Mouse (Mus musculus): ENCODE measurements at regions not wholly inside any gene's neighbourhood (a gene's known extent, or its start where the extent isn't known, plus 50 kb on each side); places are given as distances from the start of the nearest gene placed in this dataset.

DNA sequence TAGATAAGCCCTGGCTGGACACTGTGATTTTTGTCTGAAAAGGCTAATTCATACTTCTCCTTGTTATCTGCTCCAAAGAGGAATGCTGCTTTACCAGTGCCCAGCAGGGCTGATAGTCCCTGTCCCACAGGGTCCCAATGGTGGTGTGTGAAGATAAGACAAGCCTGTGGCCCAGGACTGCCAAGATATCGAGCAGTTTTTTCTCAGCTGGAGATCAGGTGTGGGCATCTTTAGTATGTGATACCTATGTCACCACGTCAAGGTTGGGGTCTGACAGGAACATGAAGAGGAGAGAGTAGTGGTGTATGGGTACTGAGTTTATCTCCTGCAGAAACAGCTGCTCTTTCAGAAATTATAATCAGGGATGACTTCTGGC is 682.0 kb downstream of the Kcnj2 start:
- peak; percentile 65 for ATAC-seq (ENCODE audit: low read depth)
- H3K36me3 ChIP-seq (ENCODE audit: control insufficient read depth, insufficient read depth): no peaks in the 10 kb centered on the region
- no peak overlapping the region for H3K9ac ChIP-seq (ENCODE audit: low read depth, low read length)
- H3K4me1 ChIP-seq (ENCODE audit: control insufficient read depth, low read depth, low read length): no peaks in the 10 kb centered on the region
- H3K4me2 ChIP-seq (ENCODE audit: low read depth, low read length): no peak overlapping the region
- 14% methylated on average over 2 of the region's 2 CpGs for WGBS (ENCODE audit: insufficient replicate concordance)
- no peak overlapping the region for H3K4me3 ChIP-seq (ENCODE audit: low read depth, low read length)
- no peaks in the 10 kb centered on the region for H3K27me3 ChIP-seq (ENCODE audit: control insufficient read depth, insufficient read depth, low read depth, low read length)
- no peak overlapping the region for H3K27ac ChIP-seq (ENCODE audit: low read length)
- H3K9me3 ChIP-seq (replicated peaks; ENCODE audit: control insufficient read depth, low read length): no peaks in the 10 kb centered on the region

DNA sequence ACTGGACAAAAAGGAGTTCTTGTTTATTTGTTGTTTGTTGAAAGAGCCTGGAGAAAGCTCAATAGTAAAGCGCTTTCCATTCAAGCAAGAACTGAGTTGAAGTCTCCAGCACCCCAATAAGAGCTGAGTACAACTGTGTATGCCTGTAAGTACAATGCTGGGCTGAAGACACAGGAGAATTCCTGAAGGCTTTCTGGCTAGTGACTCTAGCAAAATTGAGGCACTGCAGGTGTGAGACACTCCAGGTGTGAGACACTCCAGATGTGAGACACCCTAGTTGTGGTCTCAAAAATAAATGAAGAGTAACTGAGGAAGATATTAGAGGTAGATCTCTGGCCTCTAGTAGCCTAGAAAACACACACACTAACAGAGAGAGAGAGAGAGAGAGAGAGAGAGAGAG is 682.5 kb downstream of the Kcnj2 start:
- WGBS (ENCODE audit: insufficient replicate concordance): 70% methylated on average over 1 of the region's 1 CpGs
- H3K9ac ChIP-seq (ENCODE audit: low read depth, low read length): no peak overlapping the region
- no peak overlapping the region for H3K4me2 ChIP-seq (ENCODE audit: low read depth, low read length)
- H3K4me1 ChIP-seq (ENCODE audit: control insufficient read depth, low read depth, low read length): no peaks in the 10 kb centered on the region
- ATAC-seq (ENCODE audit: low read depth): no peak
- no peak overlapping the region for H3K4me3 ChIP-seq (ENCODE audit: low read depth, low read length)
- H3K27ac ChIP-seq (ENCODE audit: low read length): no peak overlapping the region
- no peaks in the 10 kb centered on the region for H3K9me3 ChIP-seq (replicated peaks; ENCODE audit: control insufficient read depth, low read length)
- no peaks in the 10 kb centered on the region for H3K27me3 ChIP-seq (ENCODE audit: control insufficient read depth, insufficient read depth, low read depth, low read length)
- H3K36me3 ChIP-seq (ENCODE audit: control insufficient read depth, insufficient read depth): no peaks in the 10 kb centered on the region

DNA sequence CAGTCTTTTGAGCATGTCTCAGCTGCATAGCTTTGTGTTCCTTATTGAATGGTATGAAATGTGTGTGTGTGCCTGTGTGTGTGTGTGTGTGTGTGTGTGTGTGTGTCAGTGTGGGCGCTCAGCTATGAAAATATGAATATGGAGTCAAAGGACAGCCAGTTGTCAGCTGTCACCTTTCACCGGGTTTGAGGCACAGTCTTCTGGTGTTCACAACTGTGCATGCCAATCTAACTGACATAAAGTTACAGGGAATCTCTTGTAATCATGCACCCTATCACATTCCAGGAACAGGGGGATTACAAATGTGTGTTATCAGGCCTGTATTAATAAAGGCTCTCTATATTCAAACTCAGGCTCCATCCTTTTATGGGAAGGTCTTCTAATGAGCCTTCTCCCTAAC is 688.8 kb downstream of the Kcnj2 start:
- H3K9ac ChIP-seq (ENCODE audit: low read depth, low read length): no peak overlapping the region
- ATAC-seq (ENCODE audit: low read depth): no peak
- no peak overlapping the region for H3K4me2 ChIP-seq (ENCODE audit: low read depth, low read length)
- H3K27ac ChIP-seq (ENCODE audit: low read length): no peak overlapping the region
- no peaks in the 10 kb centered on the region for H3K36me3 ChIP-seq (ENCODE audit: control insufficient read depth, insufficient read depth)
- no peak overlapping the region for H3K4me3 ChIP-seq (ENCODE audit: low read depth, low read length)
- H3K9me3 ChIP-seq (replicated peaks; ENCODE audit: control insufficient read depth, low read length): no peaks in the 10 kb centered on the region
- no peaks in the 10 kb centered on the region for H3K4me1 ChIP-seq (ENCODE audit: control insufficient read depth, low read depth, low read length)
- 57% methylated on average over 2 of the region's 2 CpGs for WGBS (ENCODE audit: insufficient replicate concordance)
- no peaks in the 10 kb centered on the region for H3K27me3 ChIP-seq (ENCODE audit: control insufficient read depth, insufficient read depth, low read depth, low read length)

DNA sequence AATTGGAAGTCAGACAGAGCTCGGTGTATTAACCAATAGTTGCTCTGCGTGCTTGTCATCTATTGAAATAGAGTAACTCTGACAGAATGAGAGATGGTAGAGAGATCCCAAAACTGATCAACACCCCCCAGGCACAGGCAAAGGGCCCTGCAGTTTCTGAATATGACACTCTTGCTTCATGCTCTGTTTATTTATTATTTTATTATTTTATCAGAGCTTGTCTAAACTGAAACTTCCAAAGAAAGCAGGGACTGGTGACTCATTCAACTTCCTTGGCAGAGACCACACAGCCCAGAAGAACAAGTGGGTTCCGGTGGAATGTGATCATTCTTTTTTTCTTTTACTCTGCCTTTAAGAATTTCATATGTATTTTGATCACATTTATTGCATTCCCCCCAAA is 697.1 kb downstream of the Kcnj2 start:
- Histone ChIP-seq H3K9ac (ENCODE audit: low read depth, low read length) (no peak overlapping the region), H3K27me3 (ENCODE audit: control insufficient read depth, insufficient read depth, low read depth, low read length) (no peaks in the 10 kb centered on the region), H3K36me3 (ENCODE audit: control insufficient read depth, insufficient read depth) (no peaks in the 10 kb centered on the region), H3K4me3 (ENCODE audit: low read depth, low read length) (no peak overlapping the region), H3K4me2 (ENCODE audit: low read depth, low read length) (no peak overlapping the region), H3K4me1 (ENCODE audit: control insufficient read depth, low read depth, low read length) (no peaks in the 10 kb centered on the region), H3K27ac (ENCODE audit: low read length) (no peak overlapping the region), H3K9me3 (replicated peaks; ENCODE audit: control insufficient read depth, low read length) (no peaks in the 10 kb centered on the region)
- 71% methylated on average over 3 of the region's 3 CpGs for WGBS (ENCODE audit: insufficient replicate concordance)
- ATAC-seq (ENCODE audit: low read depth): no peak

DNA sequence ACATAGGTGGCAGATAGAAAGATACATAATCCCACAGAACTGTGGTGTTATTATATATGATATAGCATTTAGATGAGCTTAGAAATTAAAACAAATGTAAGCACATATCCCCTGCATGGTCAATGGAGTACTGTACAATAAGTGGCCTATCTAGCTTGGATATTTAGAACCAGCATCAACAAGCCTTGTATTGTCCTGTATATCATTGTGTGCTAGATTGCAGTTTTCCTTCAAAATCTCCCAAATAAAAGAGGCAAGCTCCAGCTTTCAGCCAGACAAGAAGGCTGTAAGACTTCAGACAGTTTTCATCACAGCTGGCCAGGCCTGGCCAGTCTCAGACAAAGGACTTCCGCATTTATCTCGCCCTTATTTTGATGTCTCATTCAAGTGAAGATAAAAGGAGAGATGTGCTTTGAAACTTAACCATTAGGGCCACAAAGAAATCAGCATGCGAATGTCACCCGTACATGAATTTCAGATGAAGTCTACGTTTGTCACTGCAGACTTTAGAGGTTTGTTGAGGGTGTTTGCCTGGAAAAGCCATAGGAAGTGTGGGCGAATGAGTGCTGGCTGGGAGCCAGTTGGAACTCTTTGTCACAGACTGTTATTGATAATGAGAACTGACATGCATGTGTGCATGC is 700.5 kb downstream of the Kcnj2 start:
- Histone ChIP-seq H3K36me3 (ENCODE audit: control insufficient read depth, insufficient read depth) (no peaks in the 10 kb centered on the region), H3K9me3 (replicated peaks; ENCODE audit: control insufficient read depth, low read length) (no peaks in the 10 kb centered on the region), H3K4me3 (ENCODE audit: low read depth, low read length) (no peak overlapping the region), H3K27me3 (ENCODE audit: control insufficient read depth, insufficient read depth, low read depth, low read length) (no peaks in the 10 kb centered on the region), H3K9ac (ENCODE audit: low read depth, low read length) (no peak overlapping the region), H3K4me1 (ENCODE audit: control insufficient read depth, low read depth, low read length) (no peaks in the 10 kb centered on the region), H3K27ac (ENCODE audit: low read length) (no peak overlapping the region), H3K4me2 (ENCODE audit: low read depth, low read length) (no peak overlapping the region)
- ATAC-seq (ENCODE audit: low read depth): no peak
- 52% methylated on average over 6 of the region's 6 CpGs for WGBS (ENCODE audit: insufficient replicate concordance)

DNA sequence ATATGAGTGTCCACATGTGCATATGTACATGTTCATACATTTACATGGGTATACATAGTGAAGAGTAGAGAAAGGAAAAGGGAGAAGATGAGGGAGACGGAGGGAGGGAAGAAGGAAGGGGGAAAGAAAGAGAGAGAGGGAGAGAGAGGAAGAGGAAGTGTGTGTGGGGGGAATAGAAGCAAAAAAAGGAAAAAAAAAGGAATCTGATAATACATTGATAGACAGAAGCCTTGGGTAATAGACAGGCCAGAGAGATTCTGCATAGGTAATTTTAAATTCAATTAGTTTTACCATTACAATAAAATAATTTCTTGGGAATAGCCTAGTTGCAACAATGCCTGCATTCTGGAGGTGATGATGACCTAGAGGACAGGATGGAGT is 701.0 kb downstream of the Kcnj2 start:
- no peaks in the 10 kb centered on the region for H3K4me1 ChIP-seq (ENCODE audit: control insufficient read depth, low read depth, low read length)
- H3K9me3 ChIP-seq (replicated peaks; ENCODE audit: control insufficient read depth, low read length): no peaks in the 10 kb centered on the region
- ATAC-seq (ENCODE audit: low read depth): no peak
- no peak overlapping the region for H3K9ac ChIP-seq (ENCODE audit: low read depth, low read length)
- H3K27me3 ChIP-seq (ENCODE audit: control insufficient read depth, insufficient read depth, low read depth, low read length): no peaks in the 10 kb centered on the region
- WGBS (ENCODE audit: insufficient replicate concordance): 28% methylated on average over 1 of the region's 1 CpGs
- no peak overlapping the region for H3K27ac ChIP-seq (ENCODE audit: low read length)
- no peak overlapping the region for H3K4me2 ChIP-seq (ENCODE audit: low read depth, low read length)
- H3K4me3 ChIP-seq (ENCODE audit: low read depth, low read length): no peak overlapping the region
- no peaks in the 10 kb centered on the region for H3K36me3 ChIP-seq (ENCODE audit: control insufficient read depth, insufficient read depth)

DNA sequence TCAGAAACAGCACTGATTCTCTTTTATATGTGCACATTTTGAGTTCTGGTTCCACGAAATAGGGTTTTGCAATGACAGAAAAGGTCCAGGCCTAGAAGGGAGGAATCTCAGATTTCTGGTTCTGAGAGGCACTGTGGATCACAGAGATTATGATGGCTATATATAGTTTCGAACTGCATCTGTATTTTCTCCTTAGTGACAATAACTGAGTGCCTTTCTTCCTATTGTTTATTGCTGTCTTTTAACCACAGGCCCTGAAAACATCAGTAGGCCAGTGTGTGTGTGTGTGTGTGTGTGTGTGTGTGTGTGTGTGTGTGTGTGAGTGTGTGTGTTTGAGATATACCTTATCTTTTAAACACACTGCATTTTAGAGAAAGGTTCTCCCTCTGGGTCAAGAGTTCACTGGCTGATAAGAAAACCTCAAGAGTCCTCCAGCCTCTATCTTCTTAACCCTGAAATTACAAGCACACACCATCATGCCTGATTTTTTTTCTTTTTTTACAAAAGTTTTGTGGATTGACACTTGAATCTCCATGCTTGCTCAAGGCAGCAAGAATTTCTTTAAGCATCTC is 708.2 kb downstream of the Kcnj2 start:
- no peak overlapping the region for H3K4me3 ChIP-seq (ENCODE audit: low read depth, low read length)
- no peak overlapping the region for H3K4me2 ChIP-seq (ENCODE audit: low read depth, low read length)
- H3K27ac ChIP-seq (ENCODE audit: low read length): no peak overlapping the region
- peak; percentile 91 for ATAC-seq (ENCODE audit: low read depth)
- no peaks in the 10 kb centered on the region for H3K36me3 ChIP-seq (ENCODE audit: control insufficient read depth, insufficient read depth)
- 28% methylated on average over 2 of the region's 2 CpGs for WGBS (ENCODE audit: insufficient replicate concordance)
- H3K27me3 ChIP-seq (ENCODE audit: control insufficient read depth, insufficient read depth, low read depth, low read length): no peaks in the 10 kb centered on the region
- H3K9me3 ChIP-seq (replicated peaks; ENCODE audit: control insufficient read depth, low read length): no peaks in the 10 kb centered on the region
- no peaks in the 10 kb centered on the region; the same call in 1 of the 2 replicates for H3K4me1 ChIP-seq (ENCODE audit: control insufficient read depth, low read depth, low read length)
- no peak overlapping the region for H3K9ac ChIP-seq (ENCODE audit: low read depth, low read length)

DNA sequence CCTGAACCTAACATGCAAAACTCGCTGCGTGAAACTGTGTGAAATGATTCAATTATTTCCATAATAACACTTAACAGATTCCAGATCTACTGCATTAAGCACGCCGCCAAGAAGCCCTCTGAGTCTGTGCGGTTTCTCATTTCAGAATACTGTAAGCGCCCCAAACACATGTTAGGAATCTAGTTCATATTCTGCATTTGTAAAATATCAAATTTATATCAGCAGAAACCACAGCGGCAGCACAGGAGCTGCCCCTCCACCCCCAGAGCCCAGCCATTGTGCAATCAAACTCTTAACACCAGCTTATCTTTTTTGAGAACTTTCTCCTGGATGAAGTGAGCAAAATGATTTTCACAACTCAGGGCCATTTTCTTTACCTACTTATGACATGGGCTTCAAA is 715.4 kb downstream of the Kcnj2 start:
- H3K4me1 ChIP-seq (ENCODE audit: control insufficient read depth, low read depth, low read length): no peaks in the 10 kb centered on the region
- 60% methylated on average over 7 of the region's 7 CpGs for WGBS (ENCODE audit: insufficient replicate concordance)
- no peak overlapping the region for H3K4me3 ChIP-seq (ENCODE audit: low read depth, low read length)
- H3K9me3 ChIP-seq (replicated peaks; ENCODE audit: control insufficient read depth, low read length): no peaks in the 10 kb centered on the region
- no peak overlapping the region for H3K9ac ChIP-seq (ENCODE audit: low read depth, low read length)
- H3K27me3 ChIP-seq (ENCODE audit: control insufficient read depth, insufficient read depth, low read depth, low read length): no peaks in the 10 kb centered on the region
- H3K27ac ChIP-seq (ENCODE audit: low read length): no peak overlapping the region
- no peaks in the 10 kb centered on the region for H3K36me3 ChIP-seq (ENCODE audit: control insufficient read depth, insufficient read depth)
- ATAC-seq (ENCODE audit: low read depth): no peak
- no peak overlapping the region for H3K4me2 ChIP-seq (ENCODE audit: low read depth, low read length)

DNA sequence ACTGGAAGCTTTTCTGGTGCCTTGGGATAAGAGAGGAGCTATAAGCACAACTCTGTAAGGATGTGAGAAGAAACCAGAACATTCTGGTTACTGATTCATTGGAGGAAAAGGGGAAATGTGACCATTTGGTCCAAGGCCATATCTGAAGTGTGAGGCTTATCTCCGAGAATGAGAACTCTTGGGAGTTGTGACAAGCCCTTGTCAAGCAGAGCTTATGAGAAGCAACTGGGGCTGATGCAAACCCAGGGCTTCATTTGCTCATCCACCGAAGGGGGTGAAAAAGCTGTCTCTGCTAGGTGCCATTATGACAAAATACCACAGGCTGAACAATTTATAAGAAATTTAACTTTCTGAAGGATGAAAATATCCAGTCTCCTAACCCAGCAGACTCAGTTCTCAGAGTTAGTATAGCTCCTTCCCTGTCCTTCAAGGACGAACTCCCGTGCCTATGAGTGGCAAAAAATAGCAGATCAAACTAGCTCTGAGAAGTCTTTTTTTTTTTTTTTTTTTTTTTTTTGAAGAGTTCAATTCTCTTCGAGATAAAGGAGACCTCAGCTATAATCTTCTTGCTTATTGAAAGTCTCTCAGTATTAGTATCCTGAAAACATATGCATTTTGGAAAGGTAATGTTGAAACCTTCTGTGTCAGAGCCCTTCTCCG is 725.4 kb downstream of the Kcnj2 start:
- Histone ChIP-seq H3K9me3 (replicated peaks; ENCODE audit: control insufficient read depth, low read length) (no peaks in the 10 kb centered on the region), H3K27ac (ENCODE audit: low read length) (no peak overlapping the region), H3K36me3 (ENCODE audit: control insufficient read depth, insufficient read depth) (no peaks in the 10 kb centered on the region), H3K27me3 (ENCODE audit: control insufficient read depth, insufficient read depth, low read depth, low read length) (no peaks in the 10 kb centered on the region), H3K4me1 (ENCODE audit: control insufficient read depth, low read depth, low read length) (no peaks in the 10 kb centered on the region), H3K4me3 (ENCODE audit: low read depth, low read length) (no peak overlapping the region), H3K4me2 (ENCODE audit: low read depth, low read length) (no peak overlapping the region), H3K9ac (ENCODE audit: low read depth, low read length) (no peak overlapping the region)
- ATAC-seq (ENCODE audit: low read depth): no peak
- 44% methylated on average over 6 of the region's 6 CpGs for WGBS (ENCODE audit: insufficient replicate concordance)
